Mouse (Mus musculus): Measurements from ENCODE around the gene Ptpn21. TPM values are rescaled to one million over a fixed set of nuclear protein-coding genes. Genes with fewer than 3 reads are reported as not detected.
A peak's percentile ranks its signal among the peaks of the same experiment; 100 is the strongest.

Ptpn21 gene
- polyA plus RNA-seq, 1 experiment from 2014 or later: 4.3 TPM

DNA sequence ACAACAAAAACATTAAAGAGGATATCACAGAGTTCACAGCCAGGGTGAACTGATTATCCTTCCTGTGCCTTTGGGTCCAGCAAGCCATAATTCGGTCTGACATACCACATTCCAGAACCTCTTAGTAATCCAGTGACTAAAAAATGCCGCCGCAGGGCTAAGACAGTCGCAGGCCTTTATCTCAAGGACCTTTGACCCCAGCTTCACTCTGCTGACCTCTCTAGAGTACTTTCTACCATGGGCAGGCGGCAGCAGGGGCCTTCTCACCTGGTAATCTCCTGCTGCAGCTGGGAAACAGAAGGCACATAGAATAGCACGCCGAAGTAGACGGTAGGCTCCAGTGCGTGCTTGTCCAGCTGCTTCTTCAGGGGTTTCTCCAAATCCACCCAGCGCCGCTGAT is 22.4 kb downstream of the Ptpn21 start:
- no peak for TF ChIP-seq CTCF (IDR thresholded peaks at IDR 0.05; ENCODE audit: low read depth)
- Histone ChIP-seq H3K4me2 (replicated peaks; ENCODE audit: low read depth) (no peak overlapping the region; the same call in 1 of the 2 replicates), H3K36me3 (ENCODE audit: control insufficient read depth, insufficient read depth) (no peaks in the 10 kb centered on the region), H3K27me3 (replicated peaks; ENCODE audit: control insufficient read depth, insufficient read depth, low read length) (no peaks in the 10 kb centered on the region), H3K27ac (ENCODE audit: low read depth, low read length) (0 out of 2 replicates have a peak overlapping the region, but pooled peaks have one; percentile 31), H3K4me1 (replicated peaks; ENCODE audit: control insufficient read depth, insufficient read depth, low read length) (0 out of 2 replicates have a peak, but pooled peaks cover 6% of the 10 kb centered on the region), H3K9me3 (ENCODE audit: control insufficient read depth) (no peaks in the 10 kb centered on the region), H3K9ac (ENCODE audit: low read depth, low read length) (no peak overlapping the region), H3K4me3 (ENCODE audit: low read depth, low read length) (no peak overlapping the region)
- 27% methylated on average over 11 of the region's 11 CpGs for WGBS
- ATAC-seq: peak; percentile 91

DNA sequence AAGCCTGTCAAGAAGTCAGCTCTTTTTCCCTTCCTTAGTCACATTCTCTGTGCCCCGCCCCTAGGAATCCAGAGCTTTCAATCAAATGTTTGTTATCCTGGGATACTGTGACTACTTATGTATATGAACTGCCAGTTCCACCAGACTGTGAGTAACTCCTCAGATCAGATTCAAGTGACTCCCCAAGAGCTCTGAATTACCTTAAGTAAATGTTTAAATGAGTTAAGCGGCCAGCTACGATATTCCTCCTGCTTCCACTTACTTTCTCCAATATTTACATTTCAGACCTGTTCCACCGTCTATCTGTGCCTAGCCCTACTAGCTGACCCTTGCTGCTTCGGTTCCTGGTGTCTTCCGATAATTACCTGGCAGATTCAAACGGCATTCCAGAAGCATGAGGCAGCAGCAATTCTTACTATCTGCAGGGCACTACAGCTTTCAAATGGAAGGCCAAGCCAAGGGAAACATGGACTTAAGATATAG is 23.5 kb downstream of the Ptpn21 start:
- Histone ChIP-seq H3K9ac (ENCODE audit: low read depth, low read length) (no peak overlapping the region), H3K9me3 (ENCODE audit: control insufficient read depth) (no peaks in the 10 kb centered on the region), H3K4me3 (ENCODE audit: low read depth, low read length) (no peak overlapping the region), H3K36me3 (ENCODE audit: control insufficient read depth, insufficient read depth) (0 out of 2 replicates have a peak, but pooled peaks cover 3% of the 10 kb centered on the region), H3K4me2 (replicated peaks; ENCODE audit: low read depth) (peak overlapping the region; percentile 35; the same call in 1 of the 2 replicates), H3K27ac (ENCODE audit: low read depth, low read length) (peak overlapping the region; percentile 31; the same call in 1 of the 2 replicates), H3K4me1 (replicated peaks; ENCODE audit: control insufficient read depth, insufficient read depth, low read length) (0 out of 2 replicates have a peak, but pooled peaks cover 6% of the 10 kb centered on the region), H3K27me3 (replicated peaks; ENCODE audit: control insufficient read depth, insufficient read depth, low read length) (no peaks in the 10 kb centered on the region)
- peak; percentile 64 for ATAC-seq
- WGBS: 15% methylated on average over 7 of the region's 7 CpGs
- no peak for TF ChIP-seq CTCF (IDR thresholded peaks at IDR 0.05; ENCODE audit: low read depth)

DNA sequence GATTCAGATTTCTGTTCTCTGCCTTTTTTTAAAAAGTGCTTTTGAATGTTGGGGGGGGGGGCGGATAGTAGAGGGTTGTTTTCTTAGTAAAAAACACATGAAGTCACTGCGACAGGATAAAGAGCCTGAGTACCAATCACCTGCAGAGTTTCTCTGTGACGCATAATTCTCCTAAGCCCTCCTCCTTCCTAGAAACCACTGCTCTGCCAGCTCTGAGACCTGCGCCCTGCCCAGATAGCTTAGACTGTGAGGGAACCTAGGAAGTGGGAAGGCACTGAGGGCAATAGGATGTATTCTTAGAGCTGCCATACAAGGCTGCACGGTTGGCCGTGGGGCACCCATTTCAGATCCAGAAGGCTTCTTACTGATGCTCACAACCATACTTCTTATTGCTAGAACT is 24.4 kb downstream of the Ptpn21 start:
- Histone ChIP-seq H3K36me3 (ENCODE audit: control insufficient read depth, insufficient read depth) (peaks cover 6% of the 10 kb centered on the region; the same call in 1 of the 2 replicates), H3K4me2 (replicated peaks; ENCODE audit: low read depth) (no peak overlapping the region), H3K27ac (ENCODE audit: low read depth, low read length) (no peak overlapping the region), H3K27me3 (replicated peaks; ENCODE audit: control insufficient read depth, insufficient read depth, low read length) (no peaks in the 10 kb centered on the region), H3K4me3 (ENCODE audit: low read depth, low read length) (no peak overlapping the region), H3K4me1 (replicated peaks; ENCODE audit: control insufficient read depth, insufficient read depth, low read length) (0 out of 2 replicates have a peak, but pooled peaks cover 6% of the 10 kb centered on the region), H3K9ac (ENCODE audit: low read depth, low read length) (no peak overlapping the region), H3K9me3 (ENCODE audit: control insufficient read depth) (no peaks in the 10 kb centered on the region)
- no peak for ATAC-seq
- WGBS: 86% methylated on average over 6 of the region's 6 CpGs
- no peak for TF ChIP-seq CTCF (IDR thresholded peaks at IDR 0.05; ENCODE audit: low read depth)

DNA sequence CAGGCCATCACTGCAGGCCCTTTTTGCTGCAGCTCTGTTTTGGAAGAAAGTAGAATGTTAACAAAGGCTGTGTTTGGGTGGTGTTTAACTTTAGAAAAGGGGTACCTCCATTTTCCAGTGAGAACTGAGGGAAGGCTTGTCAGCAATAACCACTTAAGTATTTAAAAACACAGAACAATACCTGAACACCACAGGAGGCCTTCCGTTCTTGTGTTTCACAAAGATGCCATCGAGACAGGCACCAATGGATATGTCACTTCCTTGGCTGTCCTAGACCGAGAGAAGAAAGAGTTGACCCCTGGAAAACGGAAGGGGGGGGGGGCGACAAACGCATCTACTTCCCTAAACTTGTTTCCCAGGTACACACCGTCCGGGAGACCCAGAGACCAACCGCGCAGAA is 33.2 kb downstream of the Ptpn21 start:
- Histone ChIP-seq H3K36me3 (ENCODE audit: control insufficient read depth, insufficient read depth) (peaks cover 15% of the 10 kb centered on the region; the same call in 1 of the 2 replicates), H3K27ac (ENCODE audit: low read depth, low read length) (no peak overlapping the region), H3K4me1 (replicated peaks; ENCODE audit: control insufficient read depth, insufficient read depth, low read length) (no peaks in the 10 kb centered on the region), H3K9me3 (ENCODE audit: control insufficient read depth) (no peaks in the 10 kb centered on the region), H3K9ac (ENCODE audit: low read depth, low read length) (no peak overlapping the region), H3K4me2 (replicated peaks; ENCODE audit: low read depth) (no peak overlapping the region), H3K4me3 (ENCODE audit: low read depth, low read length) (no peak overlapping the region), H3K27me3 (replicated peaks; ENCODE audit: control insufficient read depth, insufficient read depth, low read length) (no peaks in the 10 kb centered on the region)
- 89% methylated on average over 10 of the region's 10 CpGs for WGBS
- no peak for TF ChIP-seq CTCF (IDR thresholded peaks at IDR 0.05; ENCODE audit: low read depth)
- ATAC-seq: no peak

DNA sequence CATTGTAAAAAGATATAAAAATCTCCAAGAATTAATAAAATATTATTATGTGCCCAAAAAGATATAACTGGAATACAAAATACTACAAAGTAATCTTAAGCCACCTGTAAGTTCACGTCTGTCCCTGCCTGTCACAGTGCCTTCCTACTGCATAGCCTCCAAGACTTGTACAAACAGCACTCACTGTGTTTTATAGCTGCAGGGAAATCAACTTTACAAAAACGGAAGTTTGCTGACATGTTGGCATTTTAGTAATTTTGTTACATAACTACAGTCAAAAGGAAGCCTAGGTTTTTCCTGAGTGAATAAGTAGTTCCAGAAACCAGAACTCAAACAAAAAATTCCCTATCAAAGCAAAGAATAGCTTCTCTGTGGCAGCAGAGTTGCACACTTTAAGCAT is 33.7 kb downstream of the Ptpn21 start:
- H3K9ac ChIP-seq (ENCODE audit: low read depth, low read length): no peak overlapping the region
- no peak overlapping the region for H3K4me2 ChIP-seq (replicated peaks; ENCODE audit: low read depth)
- TF ChIP-seq CTCF (IDR thresholded peaks at IDR 0.05; ENCODE audit: low read depth): no peak
- ATAC-seq: no peak
- H3K4me3 ChIP-seq (ENCODE audit: low read depth, low read length): no peak overlapping the region
- peaks cover 16% of the 10 kb centered on the region; the same call in 1 of the 2 replicates for H3K36me3 ChIP-seq (ENCODE audit: control insufficient read depth, insufficient read depth)
- H3K27me3 ChIP-seq (replicated peaks; ENCODE audit: control insufficient read depth, insufficient read depth, low read length): no peaks in the 10 kb centered on the region
- H3K9me3 ChIP-seq (ENCODE audit: control insufficient read depth): no peaks in the 10 kb centered on the region
- 79% methylated on average over 2 of the region's 2 CpGs for WGBS
- H3K27ac ChIP-seq (ENCODE audit: low read depth, low read length): no peak overlapping the region
- H3K4me1 ChIP-seq (replicated peaks; ENCODE audit: control insufficient read depth, insufficient read depth, low read length): no peaks in the 10 kb centered on the region

DNA sequence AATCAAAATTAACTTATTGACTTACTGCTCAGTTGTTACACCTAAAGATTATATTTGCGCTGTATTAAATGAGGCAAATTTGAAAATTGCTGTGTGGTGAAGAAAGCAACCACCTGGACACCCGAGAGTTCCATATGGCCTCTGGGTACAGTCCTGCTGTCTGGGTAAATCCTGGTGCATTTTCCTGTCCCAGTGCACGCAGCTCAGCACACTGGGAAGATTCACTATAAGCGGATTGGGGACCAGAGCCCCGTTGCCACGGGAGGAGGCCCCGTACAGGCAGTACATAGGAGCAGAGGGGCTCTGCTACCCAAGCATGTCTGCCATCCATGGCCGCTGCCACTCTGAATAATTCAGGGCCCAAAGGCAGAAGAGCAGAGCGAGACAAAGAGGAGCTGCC is 35.6 kb downstream of the Ptpn21 start:
- peaks cover 18% of the 10 kb centered on the region; the same call in 1 of the 2 replicates for H3K36me3 ChIP-seq (ENCODE audit: control insufficient read depth, insufficient read depth)
- no peak for TF ChIP-seq CTCF (IDR thresholded peaks at IDR 0.05; ENCODE audit: low read depth)

More for the DNA sequence above, 35.6 kb downstream of the Ptpn21 start:
- Histone ChIP-seq H3K4me3 (ENCODE audit: low read depth, low read length) (no peak overlapping the region), H3K27ac (ENCODE audit: low read depth, low read length) (no peak overlapping the region), H3K4me1 (replicated peaks; ENCODE audit: control insufficient read depth, insufficient read depth, low read length) (no peaks in the 10 kb centered on the region), H3K4me2 (replicated peaks; ENCODE audit: low read depth) (no peak overlapping the region), H3K9ac (ENCODE audit: low read depth, low read length) (no peak overlapping the region), H3K27me3 (replicated peaks; ENCODE audit: control insufficient read depth, insufficient read depth, low read length) (no peaks in the 10 kb centered on the region), H3K9me3 (ENCODE audit: control insufficient read depth) (no peaks in the 10 kb centered on the region)
- no peak for ATAC-seq
- 95% methylated on average over 9 of the region's 9 CpGs for WGBS
